Mouse (Mus musculus) erythroid progenitor cell, adult 5-6 weeks (primary cell): ENCODE data around the gene Npc2. TPM values are rescaled to one million over a fixed set of nuclear protein-coding genes. Genes with fewer than 3 reads are reported as not detected.

Experiments used
- ATAC-seq: replicated peaks from 2 replicates; pipeline ENCODE4 v1.8.0; 2016; ENCODE audit warnings: moderate number of reproducible peaks, mild to moderate bottlenecking, moderate TSS enrichment, inconsistent platforms; ENCODE audit not compliant: poor library complexity, low FRiP score, severe bottlenecking
- total RNA-seq, 2 experiments: library from RNA; stranded (forward) in 1 of 2; stranded (reverse) in 1 of 2; fragments of 150-400 nt in 1 of 2; fragments of 186-747, 209-891 nt in 1 of 2; gene quantifications; 2 replicates each; pipeline versions ENCODE4 v1.2.3 to v1.2.4; 2015 to 2017; ENCODE audit warnings: low replicate concordance in 2 of 2

Npc2 gene
- total RNA-seq, 2 experiments from 2014 or later, result 22.6 to 44.9 TPM

DNA sequence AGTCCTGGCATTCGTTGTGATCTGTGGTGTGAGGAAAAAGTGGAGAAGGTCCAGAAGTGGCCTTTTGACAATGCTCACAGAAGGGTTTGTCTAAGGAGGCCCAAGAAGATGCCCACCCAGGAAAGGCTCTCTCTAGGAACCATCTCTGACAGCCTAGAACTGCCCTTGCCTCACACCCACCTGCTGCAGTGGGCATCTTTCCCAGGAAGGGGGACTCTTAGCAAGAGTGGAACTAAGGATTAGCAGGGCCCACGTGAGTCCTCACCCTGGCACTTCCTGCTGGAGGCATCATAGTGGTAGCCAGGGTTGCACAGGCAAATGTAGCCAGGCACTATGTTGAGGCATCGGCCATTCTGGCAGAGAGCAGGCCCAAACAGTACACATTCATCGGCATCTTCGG, 13.1 kb upstream of the Npc2 start:
- no peak for ATAC-seq

- ATAC-seq, result peak; percentile 87
Observed at GRCm38 (mm10) chr12:84784604-84785381, 11.8 kb upstream of the Npc2 start.

- no peak for ATAC-seq
Observed at GRCm38 (mm10) chr12:84776229-84776628, 3.3 kb upstream of the Npc2 start.

GRCm38 (mm10) chr12:84774376-84774775, 1.4 kb upstream of the Npc2 start:
- peak; percentile 56 for ATAC-seq

GRCm38 (mm10) chr12:84773476-84773875, 524 bp upstream of the Npc2 start:
- peak; percentile 54 for ATAC-seq

- no peak for ATAC-seq
Observed at GRCm38 (mm10) chr12:84771981-84772520, 901 bp downstream of the Npc2 start.

- ATAC-seq, result no peak
Observed at GRCm38 (mm10) chr12:84769624-84770023, 3.3 kb downstream of the Npc2 start.

DNA sequence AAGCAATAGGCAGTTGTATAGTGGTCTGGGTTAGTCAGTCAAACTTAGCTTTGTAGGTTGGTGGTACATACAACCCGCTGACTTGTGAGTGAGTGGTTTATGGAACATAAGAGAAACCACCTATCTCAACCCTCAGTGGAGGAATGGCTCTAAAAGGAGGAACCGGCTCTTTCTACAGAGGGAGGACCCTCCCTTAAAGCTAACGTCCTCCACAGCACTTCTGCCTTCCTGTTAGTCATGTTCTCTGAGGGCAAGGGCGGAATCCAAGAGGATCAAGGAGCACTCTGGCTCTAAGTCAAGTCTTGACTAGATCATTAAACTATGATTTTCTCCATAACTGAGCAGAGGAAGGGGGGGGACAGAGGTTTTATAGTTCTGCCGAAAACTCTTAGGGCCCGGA, 5.4 kb downstream of the Npc2 start:
- ATAC-seq, result no peak

- no peak for ATAC-seq
Observed at GRCm38 (mm10) chr12:84766113-84766735, 6.7 kb downstream of the Npc2 start.

DNA sequence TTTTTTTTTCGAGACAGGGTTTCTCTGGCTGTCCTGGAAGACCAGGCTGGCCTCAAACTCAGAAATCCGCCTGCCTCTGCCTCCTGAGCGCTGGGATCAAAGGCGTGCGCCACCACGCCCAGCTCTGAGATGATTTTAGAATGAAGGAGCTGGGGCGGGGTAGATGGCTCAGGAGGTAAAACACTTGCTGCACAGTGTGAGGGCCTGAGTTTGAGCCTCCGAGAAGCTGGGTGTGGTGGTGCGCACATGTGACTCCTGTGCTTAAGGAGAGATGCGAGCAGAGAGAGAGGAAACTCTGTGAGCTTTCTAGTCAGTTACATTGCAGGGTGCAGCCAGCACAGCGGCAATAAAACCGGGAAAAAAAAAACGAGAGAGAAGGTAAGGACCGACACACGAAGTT, 7.4 kb downstream of the Npc2 start:
- no peak for ATAC-seq

- no peak for ATAC-seq
Observed at GRCm38 (mm10) chr12:84764756-84765155, 8.2 kb downstream of the Npc2 start.

DNA sequence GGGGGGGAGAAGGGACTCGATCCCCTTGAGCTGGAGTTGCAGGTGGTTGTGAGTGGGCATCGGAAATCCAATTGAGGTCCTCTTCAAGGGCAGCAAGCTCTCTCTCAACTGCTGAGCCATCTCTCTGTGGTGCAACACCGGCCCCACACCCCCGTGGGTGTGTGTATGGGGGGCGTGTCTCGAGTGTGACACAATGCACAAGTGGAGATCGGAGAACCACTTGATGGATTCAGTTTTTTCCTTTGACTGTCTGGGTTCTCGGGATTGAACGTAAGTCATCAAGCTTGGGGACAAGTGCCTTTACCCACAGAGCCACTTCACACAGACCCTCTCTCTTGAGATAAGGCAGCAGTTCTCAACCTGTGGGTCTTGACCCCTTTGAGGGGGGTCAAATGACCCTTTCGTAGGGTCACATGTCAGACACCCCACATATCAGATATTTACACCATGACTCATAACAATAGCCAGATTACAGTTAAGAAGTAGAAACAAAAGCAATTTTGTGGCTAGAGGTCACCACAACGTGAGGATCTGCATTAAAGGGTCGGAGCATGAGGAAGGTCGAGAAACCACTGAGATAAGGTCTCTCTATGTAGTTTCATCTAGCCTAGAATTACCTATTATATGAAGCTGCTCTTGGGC, 9.3 kb downstream of the Npc2 start:
- ATAC-seq, result no peak

DNA sequence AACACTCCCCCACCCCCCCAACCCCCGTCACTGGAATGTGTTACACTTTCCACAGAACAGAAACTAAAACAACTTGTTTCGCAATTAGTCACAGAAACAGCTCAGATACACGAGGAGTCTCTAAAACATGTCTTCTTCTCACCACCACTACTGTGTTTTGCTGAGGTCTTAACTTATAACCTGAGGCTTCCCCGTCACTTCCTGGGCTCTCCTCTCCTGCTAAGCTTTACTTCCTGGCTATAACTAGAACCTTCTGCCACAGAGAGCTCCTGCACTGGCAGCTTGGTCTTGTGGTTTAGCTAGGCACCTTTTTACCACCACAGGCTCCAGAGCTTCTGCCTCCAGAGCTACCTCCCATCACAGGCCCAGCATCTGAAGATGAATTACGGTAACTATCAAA, 10.4 kb downstream of the Npc2 start:
- ATAC-seq, result no peak

GRCm38 (mm10) chr12:84759063-84759462, 13.9 kb downstream of the Npc2 start:
- ATAC-seq, result no peak

DNA sequence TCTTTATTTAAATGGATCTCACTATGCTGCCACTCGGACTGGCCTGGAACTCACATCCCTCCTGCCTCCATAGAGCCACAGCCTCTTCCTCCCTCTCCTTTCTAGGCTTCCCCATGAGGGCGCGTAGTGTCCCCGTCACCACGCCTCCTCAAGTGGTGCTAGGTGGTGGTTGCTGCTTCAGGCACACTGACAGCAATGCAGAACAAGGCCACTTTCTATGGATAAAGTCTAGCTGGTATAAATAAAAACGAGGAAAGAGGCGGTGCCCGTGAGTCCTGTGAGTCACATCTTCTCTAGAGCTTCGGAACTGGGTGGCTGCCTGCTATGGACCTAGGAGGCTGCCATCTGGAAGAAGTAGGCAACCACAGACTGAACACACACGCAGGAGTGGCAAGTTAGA, 16.9 kb downstream of the Npc2 start:
- no peak for ATAC-seq

- peak; percentile 69; the same call in 1 of the 2 replicates for ATAC-seq
Observed at GRCm38 (mm10) chr12:84755008-84755695, 17.8 kb downstream of the Npc2 start.

DNA sequence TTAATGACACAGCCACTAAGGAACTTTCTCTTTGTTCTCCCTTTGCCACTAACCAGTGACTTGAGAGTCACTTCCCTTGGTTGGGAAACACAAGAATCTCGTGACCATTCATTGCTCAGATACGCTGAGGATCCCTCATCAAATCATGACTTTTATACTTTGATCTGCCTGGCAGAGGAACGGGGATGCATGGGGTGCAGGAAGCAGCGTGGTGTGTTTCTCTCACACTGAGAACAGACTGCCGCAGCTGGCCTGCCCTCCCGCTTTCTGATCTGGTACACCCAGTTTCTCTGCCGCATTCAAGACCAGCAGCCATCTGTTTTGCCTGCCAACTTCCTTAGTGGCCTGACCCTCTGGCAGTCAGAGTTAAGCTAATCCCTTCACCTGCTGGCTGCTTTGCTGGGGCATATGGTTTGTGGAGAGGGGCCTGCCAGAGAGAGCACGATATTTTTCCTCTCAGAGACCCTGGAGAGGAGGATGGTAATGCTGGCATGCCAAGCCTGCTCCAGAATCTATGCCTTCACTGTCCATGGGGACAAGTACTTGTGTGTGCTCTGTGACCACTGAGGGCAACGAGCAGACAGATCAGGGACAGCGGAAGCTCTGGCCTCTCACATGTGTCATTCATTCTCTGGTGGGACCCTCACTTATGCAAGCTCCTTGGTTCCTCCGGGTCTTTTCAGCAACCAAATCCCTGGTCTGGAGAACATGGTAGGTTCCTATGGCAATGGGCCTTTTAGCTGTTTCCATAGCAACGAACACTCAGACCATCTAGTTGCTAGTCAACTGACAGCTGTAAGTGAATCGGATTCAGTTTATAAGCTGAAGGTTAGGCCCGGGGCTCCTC, 20.6 kb downstream of the Npc2 start:
- ATAC-seq, result no peak

GRCm38 (mm10) chr12:84750661-84751060, 22.3 kb downstream of the Npc2 start:
- ATAC-seq, result no peak

DNA sequence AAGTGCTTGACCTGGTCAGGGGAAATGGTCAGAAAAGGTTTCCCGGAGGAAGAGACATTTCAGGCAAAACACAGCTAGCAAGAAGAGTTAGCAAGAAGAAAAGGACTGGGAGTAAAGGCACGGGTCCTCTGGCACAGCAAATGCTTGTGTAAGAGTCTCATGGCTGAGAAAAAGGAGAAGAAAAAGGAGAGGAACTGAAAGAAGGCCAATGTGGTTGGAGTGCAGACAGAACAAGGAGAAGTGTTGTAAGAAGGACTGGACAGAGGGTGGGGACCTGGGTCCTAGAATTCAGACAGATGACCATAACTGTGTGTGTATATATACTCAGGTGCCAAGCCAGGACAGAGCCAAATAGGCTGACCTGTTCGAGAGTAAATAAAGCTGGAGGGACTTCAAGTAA, 24.8 kb downstream of the Npc2 start:
- no peak for ATAC-seq
